Mouse (Mus musculus) B cell, adult 62 days (primary cell): ENCODE data around the gene Kdelr3. TPM values are rescaled to one million over a fixed set of nuclear protein-coding genes. Genes with fewer than 3 reads are reported as not detected.

Source experiments
- total RNA-seq: library from RNA; stranded (reverse); gene quantifications from 4 replicates; pipeline ENCODE4 v1.2.4, GENCODE M21; 2023

Kdelr3 gene
- not detected in 4 replicates for total RNA-seq

GRCm38 (mm10) chr15:79516171-79517096 lies at the start of gene Kdelr3:
Gene Kdelr3 (plus strand): TSS chr15:79516411.

GRCm38 (mm10) chr15:79504707-79505452 lies 11.3 kb upstream of the Kdelr3 start, which contains the start of gene Kcnj4:
Gene Kcnj4 (minus strand): TSS chr15:79505241.

GRCm38 (mm10) chr15:79546410-79547288 lies 30.4 kb downstream of the Kdelr3 start, which contains the start of gene Ddx17:
Gene Ddx17 (minus strand): TSS chr15:79546741.

Other genes starting within 250 kb of the Kdelr3 start
- gene Baiap2l2, start 230.9 kb upstream of the Kdelr3 start, total RNA-seq: not detected in 4 replicates
- gene Pla2g6, start 188.0 kb upstream of the Kdelr3 start, total RNA-seq: 13.4 to 16.9 TPM (median 15.6 TPM) in 4 replicates
- gene Maff, start 169.8 kb upstream of the Kdelr3 start, total RNA-seq: 91.7 to 120 TPM (median 98.1 TPM) in 4 replicates
- 36.7 to 44.2 TPM (median 38.3 TPM) in 4 replicates for gene Tmem184b, start 112.8 kb upstream of the Kdelr3 start, total RNA-seq
- 41.3 to 53.2 TPM (median 43.4 TPM) in 4 replicates for gene Csnk1e, start 60.8 kb upstream of the Kdelr3 start, total RNA-seq
- not detected in 4 replicates for gene Kcnj4, start 11.2 kb upstream of the Kdelr3 start, total RNA-seq
- gene Ddx17, start 30.3 kb downstream of the Kdelr3 start, total RNA-seq: 407 to 417 TPM (median 412 TPM) in 4 replicates
- not detected in 4 replicates for gene Dmc1, start 88.7 kb downstream of the Kdelr3 start, total RNA-seq
- 2.7 to 4.3 TPM (median 3.5 TPM) in 4 replicates for gene Fam227a, start 142.5 kb downstream of the Kdelr3 start, total RNA-seq
- 3.6 to 8.9 TPM (median 7.2 TPM) in 4 replicates for gene Cby1, start 142.8 kb downstream of the Kdelr3 start, total RNA-seq
- 83.6 to 101 TPM (median 99.6 TPM) in 4 replicates for gene Tomm22, start 154.4 kb downstream of the Kdelr3 start, total RNA-seq
- gene Josd1, start 171.5 kb downstream of the Kdelr3 start, total RNA-seq: 26.2 to 28.8 TPM (median 26.8 TPM) in 4 replicates
- 67.7 to 76.0 TPM (median 68.7 TPM) in 4 replicates for gene Gtpbp1, start 174.4 kb downstream of the Kdelr3 start, total RNA-seq
- gene Sun2, start 226.1 kb downstream of the Kdelr3 start, total RNA-seq: 456 to 501 TPM (median 488 TPM) in 4 replicates